Mouse (Mus musculus) lung, postnatal 4 days (tissue): ENCODE results near the gene Olfr1216.
"Not testable (repeated sequence)": the region's sequence is repeated elsewhere in the genome, so short reads cannot be mapped to it uniquely, and the experiment has no call there.

Source experiments
- DNase-seq, 2 experiments: peaks; one replicate each; pipeline ENCODE4 v3.0.0; 2021

The Olfr1216 gene

DNA sequence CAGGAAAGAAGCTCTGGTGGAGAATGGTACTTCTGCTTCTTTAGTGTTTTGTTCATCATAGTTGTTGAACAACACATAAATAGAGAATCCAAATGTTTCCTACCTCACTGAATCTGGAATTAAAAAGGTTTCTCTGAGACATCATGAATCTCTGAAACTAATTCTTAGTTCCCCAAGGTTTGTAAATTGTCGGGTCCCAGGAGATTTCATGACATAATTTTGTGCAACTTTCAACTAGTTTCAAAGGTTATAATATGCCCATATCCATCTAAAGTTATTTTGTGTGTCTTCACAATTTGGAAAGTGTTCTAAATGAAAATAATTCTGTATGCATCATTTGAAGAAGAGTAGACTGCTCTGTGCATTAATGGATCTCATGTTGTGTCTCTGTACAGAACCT is at the start of gene Olfr1216:
TSS of gene Olfr1216 (minus strand) at position 101 of the 400 bp plus-strand sequence.
- DNase-seq = no peak

DNA sequence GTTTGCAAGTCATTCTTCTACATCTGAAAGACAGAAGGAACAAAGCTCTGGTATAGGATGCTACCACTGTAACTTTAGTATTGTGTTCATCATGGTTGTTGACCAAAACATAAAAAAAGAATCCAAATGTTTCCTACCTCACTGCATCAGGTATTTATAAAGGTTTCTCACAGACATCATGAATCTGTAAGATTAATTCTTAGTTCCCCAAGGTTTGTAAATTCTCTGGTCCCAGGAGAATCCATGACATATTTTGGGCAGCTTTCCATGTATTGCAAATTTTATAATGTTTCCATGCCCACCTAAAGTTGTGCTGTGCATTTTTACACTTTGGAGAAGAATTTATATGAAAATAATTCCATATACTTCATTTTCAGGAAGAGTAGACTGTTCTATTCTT is 42.9 kb upstream of the Olfr1216 start, which contains the start of gene Olfr1218:
TSS of gene Olfr1218 (minus strand) at position 101 of the 400 bp plus-strand sequence.
- no peak for DNase-seq

DNA sequence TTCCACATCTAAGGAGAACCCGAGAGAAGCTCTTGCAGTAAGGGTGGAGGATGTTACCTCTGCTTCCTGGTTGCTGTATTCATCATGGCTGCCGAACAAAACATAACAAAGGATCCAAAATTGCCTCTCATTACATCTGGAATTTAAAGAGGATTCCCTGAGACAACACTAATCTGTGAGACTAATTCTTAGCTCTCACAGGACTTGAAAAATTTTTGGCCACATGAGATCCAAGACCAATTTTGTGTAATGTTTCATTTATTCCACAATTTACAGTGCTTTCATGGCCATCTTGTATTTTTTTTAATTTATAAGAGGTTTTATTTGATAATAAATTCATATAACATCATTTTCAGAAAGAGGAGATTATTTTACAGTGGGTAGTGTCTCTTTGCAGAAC is 13.8 kb upstream of the Olfr1216 start, which contains the start of gene Olfr1217:
TSS of gene Olfr1217 (minus strand) at position 101 of the 400 bp plus-strand sequence.
- DNase-seq = no peak

DNA sequence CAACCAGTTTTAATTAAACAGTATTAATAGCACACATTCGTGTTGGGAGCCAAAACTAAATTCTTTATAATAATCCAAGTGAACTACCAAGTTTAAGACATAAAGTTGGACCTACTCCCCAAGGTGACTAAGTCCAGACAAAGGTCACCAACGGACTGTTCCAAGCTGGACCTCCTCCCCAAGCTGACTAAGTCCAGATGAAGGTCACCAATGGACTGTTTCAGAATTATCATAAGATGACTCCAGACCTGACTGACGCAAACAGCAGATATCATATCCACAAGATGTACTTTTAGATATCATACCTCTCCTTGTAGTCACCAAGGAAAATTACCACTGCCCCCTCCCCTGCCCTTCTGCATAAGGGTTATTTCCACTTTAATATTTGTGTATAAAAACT is 3.3 kb upstream of the Olfr1216 start:
- DNase-seq = not testable (repeated sequence)

DNA sequence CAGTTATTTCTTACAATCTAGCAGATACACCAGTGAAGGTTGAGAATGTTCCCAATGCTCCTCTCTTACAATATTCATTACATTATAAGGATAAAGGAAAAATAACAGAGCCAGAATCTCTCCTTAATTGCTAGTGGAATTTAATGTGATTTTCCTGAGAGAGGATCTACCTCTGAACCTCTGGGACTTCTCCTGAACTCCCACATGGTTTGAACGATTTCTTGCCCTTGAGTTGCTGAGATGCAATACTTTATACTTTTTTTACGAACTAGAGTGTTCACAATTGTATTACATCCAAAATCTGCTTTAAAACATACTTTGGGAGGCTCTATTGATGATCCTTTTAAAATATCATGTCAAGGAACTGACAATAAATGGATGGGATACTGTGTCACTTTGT is 11.3 kb downstream of the Olfr1216 start, which contains the start of gene Olfr1215:
TSS of gene Olfr1215 (minus strand) at position 101 of the 400 bp plus-strand sequence.
- DNase-seq = no peak

DNA sequence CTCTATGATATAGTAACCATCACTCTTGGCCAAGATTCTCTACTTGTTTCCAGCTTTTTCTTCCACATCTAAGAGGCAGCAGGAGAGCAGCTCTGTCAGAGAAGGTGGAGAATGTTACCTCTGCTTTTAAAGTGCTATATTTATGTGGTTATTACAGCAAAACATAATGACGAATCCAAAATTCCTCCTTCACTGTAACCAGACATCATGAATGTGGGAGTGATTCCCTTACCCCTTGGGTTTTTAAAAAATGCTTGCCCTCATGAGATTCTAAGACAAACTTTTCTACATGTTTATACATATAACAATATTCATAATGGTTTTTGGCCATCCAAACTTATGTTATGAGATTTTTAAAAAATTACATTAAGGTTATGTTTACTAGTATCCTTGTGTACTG is 25.6 kb downstream of the Olfr1216 start, which contains the start of gene Olfr1214:
TSS of gene Olfr1214 (minus strand) at position 101 of the 400 bp plus-strand sequence.
- no peak for DNase-seq

DNA sequence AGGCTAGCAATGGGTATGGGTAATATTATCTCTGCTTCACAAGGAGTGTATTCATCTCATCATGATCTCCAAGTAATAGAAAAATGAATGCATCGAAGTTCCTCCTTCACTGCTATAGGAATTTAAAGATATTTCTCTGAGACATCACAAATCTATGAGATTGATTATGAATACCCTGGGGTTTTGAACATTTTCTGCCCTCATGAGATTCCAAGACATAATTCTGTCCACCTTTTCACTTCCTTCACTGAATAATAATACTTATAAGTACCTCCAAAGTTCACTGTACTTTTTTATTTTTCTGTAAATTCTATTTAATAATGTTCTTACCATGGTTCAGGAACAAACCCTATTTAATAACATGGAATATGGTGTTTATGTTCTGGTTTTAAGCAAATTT is 38.0 kb downstream of the Olfr1216 start, which contains the start of gene Gm13762:
TSS of gene Gm13762 (minus strand) at position 101 of the 400 bp plus-strand sequence.
- DNase-seq = no peak
